Mouse (Mus musculus) spleen, adult 2 months (tissue): ENCODE results near the gene Bend3.

ENCODE experiments used
- CTCF ChIP-seq: fragments of 200-500 bp; IDR thresholded peaks from 2 replicates; pipeline ENCODE4 v1.5.1; 2011; ENCODE audit warnings: mild to moderate bottlenecking, inconsistent platforms; ENCODE audit not compliant: insufficient read depth, insufficient read length, insufficient replicate concordance; ENCODE audit errors: extremely low read depth
- POLR2A ChIP-seq: fragments of 200-500 bp; IDR thresholded peaks from 2 replicates; pipeline ENCODE4 v1.6.1; 2011; ENCODE audit warnings: low read depth, low read length, inconsistent platforms

GRCm38 (mm10) chr10:43507051-43507450 is 28.4 kb downstream of the Bend3 start:
- TF ChIP-seq CTCF (no peak), POLR2A (no peak)
